Mouse (Mus musculus): ENCODE measurements around the gene A4galt.

GRCm38 (mm10) chr15:83278579-83278978 lies 27.0 kb upstream of the A4galt start:
- TF ChIP-seq POLR2A (IDR thresholded peaks at IDR 0.05; ENCODE audit: borderline replicate concordance, extremely low read depth, low read depth, low read length) (no peak), CTCF (IDR thresholded peaks at IDR 0.05; ENCODE audit: insufficient read depth, low read length) (no peak)
